Mouse (Mus musculus): ENCODE data around the gene Zfp385b. TPM values are rescaled to one million over a fixed set of nuclear protein-coding genes. Genes with fewer than 3 reads are reported as not detected.

The Zfp385b gene
- total and polyA plus RNA-seq, 3 experiments, result not detected

GRCm38 (mm10) chr2:77817357-77817894, 2.0 kb downstream of the Zfp385b start:
- Histone ChIP-seq H3K36me3 (replicated peaks in 1 of 2; ENCODE audit: control insufficient read depth in 1 of 2, insufficient read depth in 1 of 2, low read length in 1 of 2) (no peaks in the 10 kb centered on the region), H3K9me3 (replicated peaks; ENCODE audit: low read length) (peaks cover 56% of the 10 kb centered on the region), H3K79me2 (replicated peaks; ENCODE audit: control insufficient read depth, extremely low read depth, insufficient read depth, poor library complexity, severe bottlenecking) (no peaks in the 10 kb centered on the region), H3K27me3 (replicated peaks) (no peaks in the 10 kb centered on the region), H3K4me1 (ENCODE audit: control insufficient read depth in 1 of 2, insufficient read depth in 2 of 2) (no peaks in the 10 kb centered on the region), H3K4me2 (ENCODE audit: insufficient read depth, low read depth, poor library complexity, severe bottlenecking) (no peak overlapping the region), H3K27ac (ENCODE audit: insufficient read depth, low read depth) (no peak overlapping the region), H3K4me3 (replicated peaks in 1 of 3; ENCODE audit: low read depth in 2 of 3, low read length in 2 of 3, poor library complexity in 1 of 3) (no peak overlapping the region), H3K9ac (ENCODE audit: insufficient read depth, low read depth) (no peak overlapping the region)
- DNase-seq (ENCODE audit: extremely low read depth), result no peak
- TF ChIP-seq EP300 (IDR thresholded peaks at IDR 0.05; ENCODE audit: low read length), result no peak
- TF ChIP-seq SIN3A (IDR thresholded peaks at IDR 0.05; ENCODE audit: low read length), result no peak
- no peak for TF ChIP-seq IRF4 (IDR thresholded peaks at IDR 0.05; ENCODE audit: low read depth, low read length)
- no peak for TF ChIP-seq JUND (conservative IDR thresholded peaks at IDR 0.05; ENCODE audit: low read depth, low read length)
- TF ChIP-seq MXI1 (IDR thresholded peaks at IDR 0.05; ENCODE audit: low read depth, low read length), result no peak
- TF ChIP-seq RCOR1 (conservative IDR thresholded peaks at IDR 0.05; ENCODE audit: low read depth, low read length), result no peak
- TF ChIP-seq TBP (conservative IDR thresholded peaks at IDR 0.05; ENCODE audit: low read depth, low read length), result no peak
- TF ChIP-seq UBTF (IDR thresholded peaks at IDR 0.05; ENCODE audit: low read depth, low read length), result no peak
- TF ChIP-seq POLR2AphosphoS2 (IDR thresholded peaks at IDR 0.05; ENCODE audit: low read depth, low read length), result no peak
- TF ChIP-seq USF1 (IDR thresholded peaks at IDR 0.05; ENCODE audit: low read depth, low read length), result no peak
- TF ChIP-seq KAT2A (IDR thresholded peaks at IDR 0.05; ENCODE audit: insufficient replicate concordance, low read length), result no peak
- no peak for TF ChIP-seq CHD1 (IDR thresholded peaks at IDR 0.05; ENCODE audit: low read depth, low read length)
- no peak for TF ChIP-seq MYC (IDR thresholded peaks at IDR 0.05; ENCODE audit: low read depth, low read length)
- TF ChIP-seq GABPA (IDR thresholded peaks at IDR 0.05; ENCODE audit: insufficient replicate concordance, low read depth, low read length), result no peak
- no peak for TF ChIP-seq ZNF384 (IDR thresholded peaks at IDR 0.05; ENCODE audit: low read depth, low read length)
- no peak for TF ChIP-seq RAD21 (IDR thresholded peaks at IDR 0.05; ENCODE audit: low read depth, low read length)
- TF ChIP-seq BHLHE40 (IDR thresholded peaks at IDR 0.05; ENCODE audit: low read depth, low read length), result no peak
- in situ Hi-C loops (cut with MboI; ENCODE audit: low pct_ligation_motif_present, low pct_unique_long_range_greater_than_20kb, low sequenced_read_pairs), result no loop called here
- dilution Hi-C loops (cut with MboI; ENCODE audit: extremely low pct_ligation_motif_present, extremely low pct_unique_long_range_greater_than_20kb, low sequenced_read_pairs), result no loop called here

GRCm38 (mm10) chr2:77816413-77817314, 2.8 kb downstream of the Zfp385b start:
- in situ Hi-C loops (cut with MboI; ENCODE audit: low pct_ligation_motif_present, low pct_unique_long_range_greater_than_20kb, low sequenced_read_pairs) (no loop called here), dilution Hi-C loops (cut with MboI; ENCODE audit: extremely low pct_ligation_motif_present, extremely low pct_unique_long_range_greater_than_20kb, low sequenced_read_pairs) (no loop called here)
- Histone ChIP-seq H3K9ac (ENCODE audit: insufficient read depth, low read depth) (no peak overlapping the region), H3K79me2 (replicated peaks; ENCODE audit: control insufficient read depth, extremely low read depth, insufficient read depth, poor library complexity, severe bottlenecking) (no peaks in the 10 kb centered on the region), H3K4me1 (ENCODE audit: control insufficient read depth in 1 of 2, insufficient read depth in 2 of 2) (no peaks in the 10 kb centered on the region), H3K9me3 (replicated peaks; ENCODE audit: low read length) (peaks cover 55% of the 10 kb centered on the region), H3K27me3 (replicated peaks) (no peaks in the 10 kb centered on the region), H3K4me3 (replicated peaks in 1 of 3; ENCODE audit: low read depth in 2 of 3, low read length in 2 of 3, poor library complexity in 1 of 3) (no peak overlapping the region), H3K27ac (ENCODE audit: insufficient read depth, low read depth) (no peak overlapping the region), H3K4me2 (ENCODE audit: insufficient read depth, low read depth, poor library complexity, severe bottlenecking) (no peak overlapping the region), H3K36me3 (replicated peaks in 1 of 2; ENCODE audit: control insufficient read depth in 1 of 2, insufficient read depth in 1 of 2, low read length in 1 of 2) (no peaks in the 10 kb centered on the region)
- TF ChIP-seq ZMIZ1 (IDR thresholded peaks at IDR 0.05; ENCODE audit: low read depth, low read length), result no peak
- DNase-seq (ENCODE audit: extremely low read depth), result no peak

Data from CH12.LX (cell line).